Mouse (Mus musculus) cerebellum, adult 2 months (tissue): ENCODE measurements around the gene Nme9.
A peak's percentile ranks its signal among the peaks of the same experiment; 100 is the strongest.

Source experiments
- CTCF ChIP-seq: fragments of 200-500 bp; IDR thresholded peaks from 2 replicates; pipeline ENCODE4 v1.5.1; 2011; ENCODE audit warnings: low read depth, mild to moderate bottlenecking, control low read depth, low read length, moderate library complexity, borderline replicate concordance; ENCODE audit not compliant: insufficient read depth
- POLR2A ChIP-seq: fragments of 200-500 bp; IDR thresholded peaks from 2 replicates; pipeline ENCODE4 v1.6.1; 2011; ENCODE audit warnings: low read length, control low read depth, borderline replicate concordance; ENCODE audit not compliant: insufficient read depth

DNA sequence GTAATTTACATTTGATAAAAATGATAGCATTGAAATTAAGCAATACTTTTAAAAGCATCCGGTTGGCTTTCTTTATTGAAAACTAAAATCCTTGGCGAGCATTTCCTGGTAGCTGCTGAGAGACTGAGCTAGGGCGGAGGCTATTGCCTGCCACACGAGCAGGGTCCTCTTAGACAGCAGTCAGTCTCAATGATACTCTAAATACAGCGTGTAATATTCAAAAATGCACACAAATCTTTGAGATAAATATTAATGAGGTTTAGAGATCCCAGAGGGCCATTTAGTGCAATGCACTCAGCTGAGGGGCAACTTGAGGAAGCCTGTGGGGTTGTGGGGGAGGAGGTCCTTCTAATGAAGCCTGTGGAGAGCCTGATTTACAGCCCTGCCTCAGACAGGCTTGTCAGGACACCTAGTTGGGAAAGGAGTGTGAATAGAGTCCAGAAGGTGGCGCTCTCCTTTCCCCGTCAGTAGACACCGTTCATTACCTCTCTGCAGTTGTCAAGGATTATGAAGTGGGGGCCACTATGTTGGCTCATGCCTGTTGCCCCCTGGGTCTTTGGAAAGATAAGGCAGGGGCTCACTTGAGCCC, 6.6 kb upstream of the Nme9 start:
- TF ChIP-seq POLR2A = no peak
- TF ChIP-seq CTCF = peak; percentile 53; the same call in 1 of the 2 replicates
